Mouse (Mus musculus) kidney, postnatal 10 days (tissue): ENCODE measurements at regions not wholly inside any gene's neighbourhood (a gene's known extent, or its start where the extent isn't known, plus 50 kb on each side); places are given as distances from the start of the nearest gene placed in this dataset.

Experiments
- DNase-seq: peaks from one replicate; pipeline ENCODE4 v3.0.0; 2021; ENCODE audit warnings: mixed read lengths

DNA sequence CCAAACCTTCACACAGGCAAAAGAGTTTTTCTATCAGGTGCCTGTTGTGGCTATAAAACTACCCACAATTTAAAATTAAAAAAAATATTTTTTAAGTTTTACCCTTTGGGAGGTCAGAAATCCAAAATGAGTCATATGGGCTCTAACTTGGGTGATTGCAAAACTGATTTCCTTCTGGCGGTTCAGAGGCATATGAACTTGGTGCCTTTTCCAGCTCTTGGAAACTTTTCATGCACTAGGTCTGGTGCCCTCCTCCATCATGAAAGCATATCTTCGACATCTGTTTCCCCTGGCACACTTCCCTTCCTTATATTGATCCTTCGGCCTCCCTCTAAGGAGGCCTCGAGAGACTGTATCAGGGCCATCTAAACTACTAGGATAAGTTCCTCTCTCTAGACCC is 168.8 kb downstream of the Gm45692 start:
- no peak for DNase-seq

DNA sequence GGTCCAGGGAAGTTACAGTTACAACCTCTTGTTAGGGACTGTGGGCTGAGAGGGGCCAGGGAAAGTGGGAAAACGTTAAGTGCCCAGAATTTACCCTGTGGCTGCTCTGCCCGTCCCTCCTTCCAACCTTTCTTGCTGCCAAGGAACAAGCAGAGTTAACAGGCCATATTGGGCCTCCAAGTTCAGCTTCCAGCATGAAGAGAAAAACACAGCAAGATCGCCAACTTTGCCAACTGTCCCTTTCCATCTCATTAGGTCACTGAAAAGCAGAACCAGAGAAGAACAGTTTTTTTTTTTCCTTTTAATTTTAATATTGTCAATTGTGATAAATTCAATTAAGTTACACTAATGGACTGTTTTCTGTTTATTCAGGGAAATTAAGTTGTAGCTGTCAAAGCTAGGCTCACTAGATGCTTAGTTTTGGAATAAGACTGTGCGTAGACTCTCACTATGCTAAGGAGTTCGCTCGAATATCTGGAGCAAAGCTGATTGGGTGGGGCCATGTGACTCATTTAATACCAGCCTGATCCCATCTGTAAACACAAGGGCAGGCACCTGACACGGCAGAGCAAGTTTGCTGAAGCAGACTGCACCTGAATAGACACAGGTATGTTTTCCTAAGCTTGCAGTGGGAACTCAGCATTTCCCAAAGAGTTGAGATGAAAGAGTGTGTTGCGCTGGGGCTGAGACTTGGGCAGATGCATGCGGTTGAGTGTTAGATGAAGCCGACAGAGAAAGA is 178.9 kb downstream of the Gm45692 start:
- no peak for DNase-seq

DNA sequence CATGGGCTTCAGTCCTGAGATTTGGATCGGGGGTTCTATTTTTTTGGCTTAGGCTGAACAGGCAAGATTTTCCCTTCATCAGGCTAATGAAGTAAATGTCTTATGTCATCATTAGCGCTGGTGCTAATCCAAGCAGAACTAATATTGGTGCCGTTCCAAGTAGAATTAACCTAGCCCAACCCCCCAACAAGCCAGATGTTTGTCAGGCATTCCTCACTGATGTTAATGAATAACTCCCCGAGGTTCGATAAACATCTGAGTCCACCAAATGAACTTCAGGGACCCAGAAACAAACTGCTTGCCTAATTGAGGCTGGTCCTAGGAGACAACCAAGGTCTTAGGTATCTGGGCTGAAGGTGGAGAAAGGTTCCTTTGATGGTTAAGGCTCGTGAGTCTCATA is 180.9 kb downstream of the Gm45692 start:
- peak; percentile 21 for DNase-seq

DNA sequence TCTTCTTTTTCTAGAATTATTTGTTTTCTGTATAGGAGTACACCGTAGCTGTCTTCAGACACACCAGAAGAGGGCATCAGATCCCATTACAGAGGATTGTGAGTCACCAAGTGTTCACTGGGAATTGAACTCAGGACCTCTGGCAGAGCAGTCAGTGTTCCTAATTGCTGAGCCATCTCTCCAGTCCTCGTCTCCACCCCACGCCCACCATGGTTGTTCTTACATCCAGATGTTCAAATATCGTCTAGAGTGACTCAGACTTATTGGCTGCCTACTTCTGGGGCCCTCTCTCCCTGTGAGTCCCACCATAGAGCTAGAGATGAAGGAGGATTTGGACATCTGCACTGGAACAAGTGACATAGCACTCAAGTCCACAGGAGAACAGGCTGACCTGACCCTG is 182.6 kb downstream of the Gm45692 start:
- DNase-seq = no peak

DNA sequence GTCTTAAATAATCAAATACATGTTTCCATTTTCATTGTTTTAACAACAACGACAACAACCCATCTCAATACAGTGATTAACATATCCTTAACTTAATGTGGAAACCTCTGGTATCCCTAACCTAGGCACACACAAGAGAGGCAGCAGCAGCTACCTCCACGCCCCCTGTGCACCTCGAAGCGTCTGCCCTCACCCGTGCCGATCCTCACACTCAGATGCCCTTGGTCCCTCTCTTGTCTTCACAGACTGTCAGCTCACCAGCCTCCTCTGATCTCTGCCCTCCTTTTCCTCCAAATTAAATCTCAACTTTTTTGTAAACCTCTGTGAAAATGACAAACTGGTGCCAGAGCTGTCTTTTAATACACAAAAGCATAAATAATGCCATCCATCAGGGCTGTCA is 185.2 kb downstream of the Gm45692 start:
- no peak for DNase-seq

DNA sequence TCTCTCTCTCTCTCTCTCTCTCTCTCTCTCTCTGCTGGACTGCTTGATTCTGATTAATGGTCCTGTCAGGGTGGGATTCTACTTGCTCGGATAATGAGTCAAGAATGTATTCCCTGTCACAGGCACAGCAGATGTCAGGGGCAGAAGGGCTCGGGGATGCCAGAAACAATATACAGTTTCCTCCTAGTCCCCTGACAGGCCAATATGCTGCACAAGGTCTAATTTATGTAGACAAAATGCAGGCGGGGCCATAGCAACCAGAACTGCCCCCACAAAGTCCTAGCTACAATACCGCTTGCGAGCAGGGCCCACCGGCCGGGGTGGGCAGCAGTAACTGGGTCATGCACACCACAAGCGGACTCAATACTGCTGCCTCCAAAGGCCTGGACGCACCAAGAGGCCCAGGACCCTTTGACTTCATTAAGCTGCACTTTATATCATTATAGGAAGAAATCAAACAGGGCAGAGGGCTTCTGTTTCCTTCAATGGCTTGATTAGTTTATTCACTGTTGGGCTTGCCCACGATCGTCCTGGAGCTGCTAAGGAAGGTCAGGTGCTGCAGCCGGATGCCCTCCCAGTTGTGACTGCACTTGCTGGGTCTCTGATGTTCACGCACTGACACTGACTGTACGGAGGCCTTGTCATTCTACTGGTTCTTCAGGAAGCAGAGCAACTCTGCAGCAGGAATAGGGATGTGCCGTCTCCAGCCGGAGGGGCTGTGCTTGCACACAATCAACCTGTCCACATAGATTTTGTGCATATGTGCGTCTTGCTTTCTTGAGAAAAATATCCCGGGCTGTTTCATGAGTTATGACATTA is 185.9 kb downstream of the Gm45692 start:
- peak; percentile 26 for DNase-seq

DNA sequence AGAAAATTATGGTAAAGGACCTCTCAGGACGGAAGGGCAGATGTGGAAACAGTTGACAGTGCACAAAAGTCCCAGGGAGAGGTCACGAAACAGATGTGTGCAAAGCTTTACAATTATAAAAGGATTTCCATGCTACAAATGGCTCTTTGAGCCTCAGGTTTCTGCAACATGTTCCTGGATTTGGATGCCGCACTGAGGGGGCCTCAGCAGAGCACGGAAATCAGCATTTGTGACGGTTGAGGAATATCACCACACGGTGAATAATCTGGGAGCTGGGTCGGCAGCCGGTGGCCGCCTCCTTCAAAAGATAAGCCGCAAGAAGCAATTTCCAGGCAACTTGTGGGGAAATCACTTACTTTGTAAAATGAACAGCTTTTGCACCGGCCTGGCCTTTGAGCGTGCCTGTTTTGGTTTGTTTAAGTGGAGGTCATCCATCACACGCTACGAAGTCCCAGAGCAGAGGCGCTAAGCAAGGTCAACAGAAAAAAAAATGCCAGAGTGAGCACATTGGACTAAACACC is 188.8 kb downstream of the Gm45692 start:
- no peak for DNase-seq

DNA sequence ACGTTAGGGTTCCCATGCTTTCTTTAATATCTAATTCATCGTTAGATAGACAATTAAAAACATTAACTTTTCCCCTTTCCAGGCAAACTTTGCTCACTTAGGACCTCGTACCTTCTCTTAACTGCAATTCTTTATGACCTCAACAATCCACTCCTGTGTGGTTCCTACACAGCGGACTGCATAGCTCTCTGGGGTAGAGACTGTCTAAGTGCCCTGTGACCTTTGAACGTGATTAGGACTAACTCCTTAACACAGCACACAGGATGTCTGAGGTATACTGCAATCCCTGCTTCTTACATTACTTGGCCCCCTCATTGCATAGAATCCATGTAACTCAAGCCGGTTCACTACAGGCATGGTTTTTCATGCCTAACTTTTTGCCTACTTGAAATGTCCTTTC is 190.4 kb downstream of the Gm45692 start:
- no peak for DNase-seq

DNA sequence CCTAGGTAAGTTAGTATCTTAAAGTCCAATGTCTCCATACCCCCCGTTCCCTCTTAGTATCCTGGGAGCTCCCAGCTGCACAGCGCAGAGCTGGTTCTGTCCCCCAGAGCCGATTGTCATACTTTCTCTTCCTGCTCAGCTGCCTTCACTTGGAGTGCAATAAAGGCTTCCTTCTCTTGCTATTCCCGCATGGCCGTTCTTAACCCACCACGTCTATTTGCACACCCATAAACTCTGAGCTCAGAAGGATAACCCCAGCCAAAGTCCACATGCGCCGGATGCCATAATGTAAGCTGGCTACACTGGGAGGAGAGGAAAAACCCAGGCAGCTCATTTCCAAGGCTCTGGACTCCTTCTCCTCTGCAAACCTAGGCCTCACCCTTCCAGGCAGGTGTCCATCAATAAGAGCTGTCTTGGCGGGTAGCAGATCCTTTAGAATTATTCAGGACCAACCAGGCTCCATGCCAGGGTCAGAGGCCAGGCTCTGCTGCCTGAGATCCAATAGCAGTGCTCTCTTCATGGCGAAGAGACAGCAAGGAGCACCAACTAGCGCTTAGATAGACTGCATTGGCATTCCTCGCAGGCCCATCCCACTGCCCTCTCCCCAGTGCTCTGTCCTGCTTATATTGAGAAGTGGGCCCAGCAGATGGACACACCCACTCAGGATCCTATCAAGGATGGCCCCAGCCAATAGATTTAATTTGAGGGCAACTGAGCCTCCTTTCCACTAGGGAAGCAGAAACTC is 204.4 kb downstream of the Gm45692 start:
- no peak for DNase-seq

DNA sequence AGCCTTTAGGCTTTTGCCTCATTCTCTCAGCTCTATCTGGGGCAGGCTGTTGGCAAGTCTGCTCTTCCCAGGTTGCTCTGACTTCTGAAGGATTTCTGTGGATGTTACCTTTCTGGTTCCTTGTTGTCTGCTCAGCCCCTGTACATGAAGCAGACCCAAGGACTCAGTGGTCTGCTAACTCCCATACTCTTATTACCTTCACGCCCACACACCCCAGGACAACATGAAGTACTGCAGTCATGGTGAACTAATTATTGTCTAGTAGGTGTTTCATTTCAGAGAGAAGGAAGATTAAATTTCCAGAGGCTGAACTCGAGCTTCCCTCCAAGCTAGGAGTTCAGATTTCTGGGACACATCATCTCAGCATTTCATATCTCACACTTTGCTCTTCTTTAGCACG is 205.3 kb downstream of the Gm45692 start:
- no peak for DNase-seq

DNA sequence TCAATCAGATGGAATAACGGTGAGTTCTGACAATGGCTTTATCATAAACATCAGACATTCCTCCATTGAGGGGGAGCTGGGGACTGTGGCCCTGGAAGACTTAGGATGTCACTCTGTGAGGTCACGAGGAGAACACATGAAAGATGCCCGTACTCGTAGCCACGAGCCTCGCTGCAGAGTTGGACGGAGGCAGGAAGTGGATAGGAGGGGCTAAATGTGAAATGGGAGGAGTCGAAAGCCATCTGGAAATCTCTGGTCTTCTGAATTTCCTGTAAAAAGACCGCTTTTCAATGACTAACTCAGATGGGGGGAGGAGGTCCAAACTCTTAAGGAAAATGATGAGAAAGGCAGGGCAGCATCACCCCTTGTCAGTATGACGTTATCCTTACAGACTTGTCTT is 210.5 kb downstream of the Gm45692 start:
- DNase-seq = no peak

DNA sequence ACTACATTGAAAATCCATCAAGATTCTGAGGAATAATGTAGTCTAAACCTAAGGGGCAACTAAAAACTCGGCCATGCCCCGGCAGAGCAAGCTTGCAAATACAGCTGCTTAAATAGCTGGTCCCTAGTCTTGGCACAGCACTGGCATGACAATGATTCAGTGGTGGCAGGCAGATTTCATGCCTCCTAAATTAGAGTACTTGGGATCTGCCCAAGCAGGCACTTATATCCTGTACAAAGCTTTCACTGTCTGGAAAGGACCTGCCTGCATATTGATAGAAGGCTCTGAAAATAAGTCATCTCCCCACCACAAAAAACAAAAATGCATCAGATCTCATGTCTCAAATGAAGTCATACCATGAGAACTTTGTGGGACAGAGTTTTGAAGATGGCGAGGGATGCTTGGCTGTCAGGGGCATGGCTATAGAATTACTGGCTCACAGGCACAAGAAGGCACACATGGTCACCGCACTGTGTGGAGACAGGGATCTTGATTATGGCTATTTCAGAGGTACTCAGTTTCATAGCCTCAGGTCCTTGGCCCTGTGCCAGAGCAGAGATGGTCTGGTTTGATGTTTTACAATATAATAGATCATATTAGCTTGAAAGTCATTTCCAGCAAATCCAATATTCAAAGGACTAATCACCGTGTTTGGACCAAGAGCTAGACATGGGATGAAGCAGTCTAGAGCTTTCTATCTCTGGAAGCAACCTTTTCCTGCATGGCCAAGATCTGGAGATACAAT is 217.7 kb downstream of the Gm45692 start:
- no peak for DNase-seq

DNA sequence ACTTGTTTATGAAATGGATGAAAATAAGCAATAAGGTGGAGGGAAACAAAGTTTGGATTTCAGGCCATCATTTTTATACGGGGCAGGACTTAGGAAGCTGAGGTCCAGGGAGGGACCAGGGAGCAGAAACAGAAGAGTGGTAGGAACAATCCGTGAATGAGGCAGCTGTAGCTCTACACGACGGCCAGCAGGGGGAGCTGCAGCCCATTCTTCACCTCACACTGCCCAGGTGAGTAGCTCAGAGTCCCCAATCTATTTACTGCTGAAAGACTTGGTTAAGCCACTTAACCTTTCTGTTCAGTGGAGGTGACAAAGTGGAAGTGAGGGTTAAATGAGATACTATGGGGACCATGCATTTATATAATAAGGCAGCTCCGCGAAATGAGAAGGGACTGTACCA is 225.7 kb downstream of the Gm45692 start:
- DNase-seq = peak; percentile 74

DNA sequence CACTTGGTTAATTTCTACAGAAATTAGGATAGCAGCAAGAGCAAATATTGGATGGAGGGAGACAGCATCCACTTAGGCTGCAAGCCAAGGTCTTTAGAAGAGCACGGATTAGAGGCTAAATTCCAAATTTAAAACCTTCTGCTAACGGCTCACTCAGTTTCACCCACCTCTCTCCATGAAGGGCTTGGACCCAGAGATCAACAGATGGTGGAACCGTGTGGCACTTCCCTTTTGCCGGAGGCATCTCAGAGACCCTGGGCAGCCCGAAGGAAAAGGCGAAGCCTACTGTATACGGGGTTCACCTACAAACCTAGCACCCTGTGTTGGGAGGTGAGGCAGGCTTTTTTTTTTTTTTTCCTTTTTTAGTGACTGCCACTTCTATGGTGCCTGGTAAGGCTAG is 229.9 kb downstream of the Gm45692 start:
- DNase-seq = no peak

DNA sequence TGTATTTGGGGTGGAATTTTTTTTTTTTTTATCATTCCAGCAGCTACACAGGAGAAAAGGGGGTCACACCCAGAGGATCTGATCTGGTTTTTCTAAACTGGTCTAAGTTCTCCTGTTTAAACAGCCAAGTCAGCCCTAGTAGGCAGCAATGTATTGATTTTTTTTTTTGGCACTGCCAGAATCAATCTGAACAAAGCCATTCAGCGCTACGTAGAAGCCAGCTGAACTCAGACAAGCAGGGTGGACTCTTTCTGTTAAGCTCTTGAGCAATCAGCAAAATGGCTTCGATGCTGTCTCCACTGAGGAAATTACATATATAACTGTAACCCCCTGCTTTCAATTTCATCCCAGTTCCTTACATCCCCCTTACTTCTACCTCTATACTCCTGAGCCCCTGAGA is 230.5 kb downstream of the Gm45692 start:
- DNase-seq = no peak

DNA sequence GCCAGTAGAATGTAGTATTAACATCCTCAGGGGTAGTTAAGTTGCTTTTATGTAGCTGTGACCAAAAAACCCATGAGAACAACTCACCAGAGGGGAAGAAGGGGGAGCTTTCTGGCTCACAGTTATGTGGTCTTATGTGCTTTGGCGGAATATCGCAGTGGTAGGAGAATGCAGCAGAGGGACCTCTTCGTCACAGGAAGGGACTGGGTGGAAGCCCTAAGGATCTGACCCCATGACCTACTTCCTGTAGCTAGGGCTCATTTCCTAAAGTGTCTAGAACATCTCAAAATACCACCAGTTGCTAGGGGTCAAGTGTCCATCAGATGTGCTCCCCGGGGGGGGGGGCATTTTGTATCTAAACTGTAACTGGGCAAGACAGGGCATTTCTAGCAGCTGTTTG is 231.3 kb downstream of the Gm45692 start:
- peak; percentile 46 for DNase-seq

DNA sequence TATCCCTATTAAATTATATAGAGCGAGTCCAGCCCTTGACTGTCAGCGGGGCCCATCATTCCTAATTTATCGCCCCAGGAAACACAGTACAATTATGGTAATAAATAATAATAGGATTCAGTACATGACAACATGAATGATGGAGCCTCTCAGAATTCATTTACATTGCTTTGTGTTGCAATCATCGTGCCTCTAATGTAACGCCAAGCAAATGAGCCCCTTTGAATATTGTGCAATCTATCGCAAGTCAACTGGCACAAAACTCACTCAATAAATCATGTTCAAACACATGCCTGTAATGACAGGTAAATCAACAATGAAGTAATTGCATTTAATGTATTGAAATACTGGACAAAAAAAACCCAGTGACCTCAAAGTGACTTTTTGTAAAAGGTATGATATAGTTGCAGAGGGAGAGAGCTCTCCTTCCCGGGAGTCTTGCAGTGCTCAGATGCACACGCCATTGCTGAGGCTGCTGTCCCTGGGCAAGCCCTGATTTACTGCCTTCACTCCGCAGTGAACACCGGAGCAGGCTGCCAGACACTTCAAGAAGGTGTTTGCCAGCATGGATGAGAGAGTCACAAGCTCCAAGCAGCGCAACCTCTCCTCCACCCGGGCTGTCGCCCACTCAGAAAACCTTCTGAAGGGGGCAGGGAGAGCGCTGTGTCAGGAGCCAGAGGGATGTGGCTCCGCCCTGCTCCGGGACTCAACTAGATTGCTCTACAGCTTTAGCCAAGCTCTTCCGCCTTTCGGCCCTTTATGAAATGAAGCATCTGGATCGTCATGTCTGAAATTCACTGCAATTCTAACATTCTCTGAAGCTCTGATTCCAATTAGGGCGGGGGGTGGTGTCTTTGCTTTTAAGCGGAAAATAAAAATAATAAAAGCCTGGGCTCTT is 232.6 kb downstream of the Gm45692 start:
- peak; percentile 81 for DNase-seq

DNA sequence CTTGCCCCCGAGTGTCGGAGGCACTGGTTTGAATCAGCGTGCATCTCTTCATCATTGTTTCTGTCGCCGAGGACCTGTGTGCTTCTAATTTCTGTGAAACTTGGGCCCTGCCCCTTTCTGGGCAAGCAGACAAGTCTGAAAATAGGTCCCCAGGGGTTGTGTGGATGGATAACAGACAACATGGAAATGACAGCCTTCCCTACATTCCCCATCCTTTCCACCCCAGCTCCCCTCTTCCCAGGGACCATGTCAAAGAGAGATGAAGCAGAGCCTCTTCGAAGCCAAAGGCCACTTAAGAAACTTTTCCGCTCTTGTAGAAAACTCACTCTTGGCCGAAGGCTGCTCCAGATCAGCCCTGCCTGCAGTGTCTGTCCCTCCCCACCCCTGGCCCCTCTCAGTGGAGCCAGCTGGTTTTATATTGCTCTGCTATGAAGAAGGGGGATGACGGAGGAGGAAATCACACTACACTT is 233.2 kb downstream of the Gm45692 start:
- DNase-seq = peak; percentile 83

DNA sequence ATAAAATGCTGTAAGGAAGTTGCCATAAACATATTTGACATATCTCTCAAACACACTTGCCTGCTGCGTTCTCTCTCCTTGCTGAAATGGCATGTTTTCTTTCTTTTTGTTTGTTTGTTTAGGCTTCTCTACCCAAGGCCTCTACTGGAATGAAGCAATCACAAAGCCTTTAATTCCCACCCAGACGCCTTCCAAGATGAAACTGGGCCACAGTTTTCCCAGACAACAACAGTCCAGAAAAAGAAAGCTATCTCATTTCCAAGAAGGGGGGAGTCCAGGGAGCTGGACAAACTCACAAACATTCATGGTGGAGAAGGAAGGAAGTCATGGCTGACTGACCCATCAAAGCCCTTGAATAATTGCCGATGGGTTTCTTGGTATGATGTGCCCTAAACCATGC is 234.1 kb downstream of the Gm45692 start:
- peak; percentile 35 for DNase-seq

DNA sequence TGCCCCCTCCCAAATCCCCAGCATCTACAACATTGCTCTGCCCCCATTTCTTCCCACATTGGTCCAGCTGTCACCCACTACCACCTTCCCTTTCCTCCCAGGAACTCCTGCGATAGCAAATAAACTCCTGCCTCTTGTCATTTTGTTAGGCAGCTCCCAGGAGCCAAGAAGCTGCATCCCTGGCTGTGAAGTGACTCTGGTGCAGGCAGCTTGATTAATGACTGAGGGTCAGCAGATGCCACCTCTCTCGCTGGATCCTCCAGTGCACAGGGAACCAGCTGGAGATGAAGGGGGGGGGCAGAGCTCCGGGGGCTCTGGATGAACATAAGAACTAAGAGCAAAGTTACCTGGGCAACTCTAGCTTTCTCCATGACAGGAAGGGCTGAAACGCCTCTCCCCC is 235.2 kb downstream of the Gm45692 start:
- DNase-seq = peak; percentile 69

DNA sequence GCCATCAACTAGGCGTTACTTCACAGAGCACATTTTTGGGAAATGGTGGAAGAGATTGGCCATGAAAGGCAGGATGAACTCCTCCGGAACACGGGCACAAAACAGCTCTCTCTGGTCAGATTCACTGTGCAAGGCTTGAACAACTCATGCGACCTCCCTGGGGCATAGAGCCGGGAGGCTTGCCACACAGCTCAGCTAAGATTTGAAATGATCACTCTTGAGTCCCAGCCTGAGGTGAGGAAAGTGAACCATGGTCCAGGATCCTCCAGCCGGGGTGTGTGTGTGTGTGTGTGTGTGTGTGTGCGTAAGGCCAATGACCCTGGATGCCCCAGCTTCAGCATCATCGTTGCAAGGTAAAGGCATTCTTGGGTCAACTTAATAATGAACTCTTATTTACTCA is 237.5 kb downstream of the Gm45692 start:
- no peak for DNase-seq
